Mouse (Mus musculus) retina, adult 2 months (tissue): Measurements from ENCODE around the gene RPS10-NUDT3.

Experiments used
- DNase-seq: peaks from one replicate; pipeline ENCODE4 v3.0.0-alpha.2; 2012; ENCODE audit warnings: low read depth, low spot score

The RPS10-NUDT3 gene

GRCm38 (mm10) chr17:27610679-27611518 is 24.1 kb downstream of the RPS10-NUDT3 start:
- DNase-seq: no peak

DNA sequence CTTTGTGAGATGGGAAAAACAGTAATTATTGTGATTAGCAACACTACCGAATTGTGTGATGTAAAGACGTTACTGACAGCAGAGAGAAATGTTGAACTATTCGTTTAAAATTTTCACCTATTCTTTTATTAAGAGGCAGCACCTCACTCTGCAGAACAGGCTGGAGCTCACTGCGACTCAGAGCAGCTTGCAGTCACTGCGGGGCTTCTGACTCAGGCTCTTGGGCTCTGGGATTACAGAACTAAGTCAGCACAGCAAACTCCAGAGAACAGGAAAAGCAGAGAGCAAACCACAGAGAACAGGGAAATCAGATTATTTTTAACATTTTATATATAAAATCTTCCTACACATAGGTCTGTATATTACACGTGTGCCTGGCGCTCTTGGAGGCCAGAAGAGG is 25.4 kb downstream of the RPS10-NUDT3 start:
- DNase-seq: no peak

DNA sequence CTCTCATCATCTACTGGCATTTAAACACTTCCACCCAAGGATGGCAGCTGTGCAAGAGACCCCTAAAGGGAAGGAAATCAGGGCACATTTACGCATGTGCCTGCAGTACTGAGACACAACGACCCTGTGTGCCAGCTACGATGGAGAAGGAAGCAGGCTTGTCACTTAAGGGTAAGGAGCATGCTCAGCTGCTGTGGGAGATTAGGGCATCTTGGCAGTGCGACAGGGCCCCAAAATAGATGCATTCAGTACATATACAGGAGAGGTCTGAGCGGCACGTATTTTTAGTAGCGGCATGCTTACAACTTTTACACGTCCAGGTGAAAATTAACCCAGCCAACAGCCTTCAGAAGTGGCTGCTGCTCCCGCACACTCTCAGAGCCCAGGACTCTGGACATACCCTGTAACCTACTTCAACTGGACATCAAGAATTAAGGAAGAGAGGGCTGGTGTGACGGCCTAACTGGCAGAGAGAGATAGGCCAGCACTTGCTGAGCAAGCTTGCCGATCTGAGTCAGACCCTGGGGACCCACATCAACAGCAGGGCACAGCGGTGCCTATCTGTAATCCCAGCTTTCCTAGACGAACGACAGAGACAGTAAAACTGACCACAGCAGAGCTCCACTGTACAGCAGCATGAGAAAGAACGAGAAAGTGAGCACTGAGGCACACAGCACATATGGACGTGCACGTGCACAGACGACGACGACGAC is 31.3 kb downstream of the RPS10-NUDT3 start:
- no peak for DNase-seq

GRCm38 (mm10) chr17:27603036-27603435 is 32.0 kb downstream of the RPS10-NUDT3 start:
- DNase-seq: no peak

DNA sequence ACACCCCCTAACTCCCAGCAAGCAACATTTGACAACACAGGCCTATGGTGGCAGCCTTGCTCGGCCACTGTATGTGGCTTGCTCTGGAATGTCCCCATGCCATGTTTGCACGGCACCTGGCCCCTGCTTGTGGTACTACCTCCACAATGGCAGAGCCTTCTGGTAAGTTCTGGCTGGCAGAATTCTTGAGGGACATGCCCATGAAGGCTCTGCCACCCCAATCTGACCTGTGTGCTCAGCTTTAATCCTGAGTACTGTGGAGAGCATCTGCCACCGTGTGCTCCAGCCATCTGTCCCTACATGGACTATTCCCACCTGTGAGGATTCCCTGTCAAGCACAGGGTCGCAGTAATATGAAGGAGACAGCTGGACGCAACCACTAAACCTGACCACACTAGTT is 34.2 kb downstream of the RPS10-NUDT3 start:
- no peak for DNase-seq

GRCm38 (mm10) chr17:27600286-27600685 is 34.7 kb downstream of the RPS10-NUDT3 start:
- DNase-seq: no peak

- no peak for DNase-seq
These were observed 38.4 kb downstream of the RPS10-NUDT3 start for GRCm38 (mm10) chr17:27596376-27597190.

DNA sequence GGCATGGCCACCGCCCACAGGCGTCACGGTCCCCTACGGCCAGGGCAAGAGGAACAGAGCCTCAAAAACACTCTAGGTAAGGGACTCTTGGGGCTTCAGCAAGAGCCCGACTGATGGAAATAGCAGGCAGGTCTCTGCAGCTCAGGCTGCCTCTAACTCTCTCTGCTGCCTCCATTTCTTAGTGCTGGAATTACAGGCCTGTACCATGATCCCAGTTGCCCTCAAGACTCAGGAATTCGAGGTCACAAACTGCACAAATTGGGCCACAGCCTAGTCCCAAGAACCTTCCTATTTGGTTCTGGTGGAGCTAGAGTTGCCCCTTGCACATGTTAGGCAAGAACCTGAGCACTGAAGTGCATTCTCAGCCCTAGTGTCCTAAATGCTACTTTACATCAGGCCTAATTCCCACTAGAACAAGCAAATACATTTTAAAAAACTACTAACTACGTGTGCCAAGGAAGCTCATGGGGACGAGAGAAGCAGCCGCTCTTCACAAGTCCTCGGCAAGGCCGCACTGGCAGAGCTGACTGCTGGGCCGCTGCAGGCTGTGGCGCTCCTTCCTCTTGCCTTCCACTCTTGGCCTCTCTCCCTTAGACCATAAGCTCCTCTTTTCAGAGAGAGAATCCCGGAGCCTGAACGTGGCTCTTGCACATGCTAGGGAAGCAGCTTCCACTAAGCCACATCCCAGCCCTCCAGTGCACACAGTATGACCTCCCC is 39.2 kb downstream of the RPS10-NUDT3 start:
- DNase-seq: no peak

GRCm38 (mm10) chr17:27592565-27592910 is 42.5 kb downstream of the RPS10-NUDT3 start:
- DNase-seq: no peak

DNA sequence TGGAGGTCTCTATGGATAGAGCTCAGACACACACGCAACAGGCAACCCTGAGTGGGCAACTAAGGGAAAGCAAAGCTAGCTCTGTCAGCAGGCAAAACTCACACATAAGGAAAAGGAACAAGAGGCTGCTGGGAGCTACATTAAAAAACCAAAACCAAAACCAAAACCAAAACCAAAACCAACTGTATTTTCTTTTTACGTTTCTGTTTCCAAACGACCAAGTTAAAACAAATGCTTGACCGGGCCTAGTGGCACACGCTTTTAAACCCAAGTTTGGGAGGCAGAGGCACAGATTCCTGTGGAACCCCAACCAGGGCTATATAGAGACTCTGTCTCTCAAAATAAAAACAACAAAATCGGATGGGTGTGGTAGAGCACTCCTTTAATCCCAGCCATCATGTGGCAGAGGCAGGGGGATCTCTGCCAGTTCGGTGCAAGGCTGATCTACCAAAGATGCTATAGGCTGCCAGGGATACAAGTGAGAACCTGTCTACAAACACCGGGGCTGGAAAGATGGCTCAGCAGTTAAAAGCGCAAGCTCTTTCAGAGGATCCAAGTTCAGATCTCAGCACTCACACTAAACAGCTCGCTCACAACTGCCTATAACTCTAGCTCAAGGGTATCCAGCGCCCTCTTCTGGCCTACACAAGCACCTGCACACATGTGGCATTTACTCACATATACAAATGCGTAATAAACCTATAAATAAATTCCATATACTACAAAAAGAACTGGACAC is 43.0 kb downstream of the RPS10-NUDT3 start:
- DNase-seq: no peak

DNA sequence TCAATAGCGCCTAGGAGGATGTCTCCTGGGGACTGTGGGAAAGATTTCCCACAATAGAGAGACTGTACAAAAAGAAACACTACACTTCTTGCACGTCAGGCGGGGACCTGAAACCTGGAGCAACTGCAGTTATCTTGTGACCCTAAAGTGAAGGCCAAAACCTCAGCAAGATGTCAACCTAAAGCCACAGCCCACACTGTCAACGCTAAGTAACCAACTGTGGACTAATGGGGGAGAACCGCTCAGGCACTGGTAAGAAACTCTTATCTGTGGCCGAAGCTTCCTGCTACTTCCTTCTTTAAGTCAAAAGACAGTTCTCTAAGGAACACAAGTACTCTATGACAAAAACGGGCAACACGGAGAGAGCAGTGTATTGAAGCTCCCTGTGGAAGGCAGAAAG is 46.8 kb downstream of the RPS10-NUDT3 start:
- no peak for DNase-seq

GRCm38 (mm10) chr17:27587252-27587651 is 47.8 kb downstream of the RPS10-NUDT3 start:
- no peak for DNase-seq

DNA sequence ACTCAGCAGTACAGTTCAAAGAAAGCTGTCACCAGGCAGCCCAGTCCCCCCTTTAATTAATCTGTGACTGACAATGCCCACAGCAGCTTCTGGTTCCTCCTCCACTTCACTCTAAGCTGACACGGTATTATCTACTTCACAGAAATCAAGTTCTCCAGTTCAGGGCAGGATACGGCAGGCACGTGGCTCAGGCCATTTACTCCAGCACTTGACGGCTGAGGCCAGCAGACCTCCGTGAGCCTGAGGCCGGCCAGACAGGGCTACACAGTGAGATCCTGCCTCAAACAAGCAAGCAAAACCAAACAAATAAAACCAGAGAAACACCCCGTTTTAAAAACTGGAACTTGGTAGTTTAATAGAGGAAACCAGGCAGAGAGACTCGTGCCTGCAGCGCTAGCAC is 48.4 kb downstream of the RPS10-NUDT3 start:
- no peak for DNase-seq

DNA sequence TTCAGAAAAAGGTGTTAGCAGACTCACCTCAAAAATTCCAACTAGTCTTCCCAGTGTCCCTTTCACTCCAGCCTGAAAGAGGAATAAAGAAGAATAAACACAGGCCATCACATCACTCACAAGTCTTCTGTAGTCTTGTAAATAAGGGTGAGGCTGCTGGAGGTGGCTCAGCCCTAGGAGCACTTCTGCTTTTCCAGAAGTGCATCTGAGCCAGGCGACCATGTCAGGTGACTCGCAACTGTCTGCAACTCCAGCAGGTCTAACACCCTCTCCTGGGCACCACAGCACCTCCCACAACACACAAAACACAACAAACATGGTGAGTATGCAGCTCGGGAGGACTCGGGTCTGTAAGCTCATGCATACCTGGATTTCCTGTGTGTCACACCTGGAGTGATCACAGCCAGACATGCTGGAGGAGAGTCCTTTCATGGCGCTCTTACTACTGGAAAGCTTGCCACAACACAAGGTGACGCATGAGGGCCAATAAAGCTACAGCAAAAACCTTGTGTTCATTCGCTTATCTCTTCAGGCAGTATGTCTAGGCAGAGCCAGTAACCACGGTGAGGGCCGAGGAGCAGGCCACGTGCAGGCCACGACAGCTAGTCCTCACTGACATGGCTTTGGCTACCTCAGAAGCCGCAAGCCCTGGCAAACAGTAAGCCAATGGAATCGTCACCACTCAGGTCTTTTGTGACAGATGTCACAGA is 51.7 kb downstream of the RPS10-NUDT3 start:
- no peak for DNase-seq

DNA sequence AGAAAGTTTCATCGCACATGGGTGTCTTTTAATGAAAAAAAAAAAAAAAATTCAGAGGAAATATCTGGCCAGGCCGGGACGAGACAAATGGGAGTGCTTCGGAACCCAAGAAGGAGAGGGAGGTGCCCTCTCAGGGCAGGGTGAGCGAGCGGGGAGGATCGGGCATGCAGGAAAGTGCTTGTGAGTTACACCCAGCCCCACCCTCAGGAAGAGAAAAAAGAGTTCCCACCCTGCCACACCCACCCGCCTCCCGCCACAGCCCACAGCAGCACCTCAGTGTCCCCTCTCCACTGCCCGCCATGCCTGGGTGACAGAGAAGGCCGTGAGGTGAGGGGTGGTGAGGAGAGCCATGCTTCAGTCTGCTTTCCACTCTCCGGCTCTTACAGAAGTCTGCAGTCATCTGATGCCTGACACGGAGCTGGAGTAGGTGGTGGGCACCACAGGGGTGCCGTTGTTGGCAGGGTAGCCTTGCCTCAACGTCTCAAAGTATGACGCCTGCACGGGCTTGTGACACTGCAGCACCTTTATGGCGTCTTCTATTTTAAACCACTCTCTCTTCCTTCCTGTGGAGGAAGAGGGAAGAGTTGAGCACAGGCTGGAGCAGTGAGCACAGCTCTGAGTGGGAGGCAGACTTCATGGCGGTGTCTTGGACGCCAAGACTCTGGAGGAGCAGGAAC is 54.5 kb downstream of the RPS10-NUDT3 start:
- DNase-seq: no peak

GRCm38 (mm10) chr17:27579816-27580215 is 55.2 kb downstream of the RPS10-NUDT3 start:
- no peak for DNase-seq

DNA sequence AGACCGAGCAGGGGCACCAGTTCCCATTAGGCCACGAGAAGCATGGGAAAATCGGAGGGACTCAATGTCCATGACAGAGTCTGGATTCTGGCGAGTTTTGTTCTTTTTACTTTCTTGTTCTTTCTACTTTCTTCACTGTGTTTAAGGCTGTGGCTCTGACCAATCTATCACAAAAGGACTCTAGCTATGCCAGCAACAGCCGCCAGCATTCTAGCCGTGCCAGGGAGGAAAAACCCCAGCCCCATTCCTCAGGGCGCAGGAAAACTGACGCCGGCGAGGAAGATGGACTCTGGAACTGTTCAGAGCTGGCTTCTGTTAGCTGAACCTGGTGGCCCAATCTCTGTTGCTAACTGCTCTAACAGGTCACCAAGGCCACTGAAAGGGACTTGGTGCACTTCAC is 56.5 kb downstream of the RPS10-NUDT3 start:
- DNase-seq: no peak

- no peak for DNase-seq
These were observed 57.6 kb downstream of the RPS10-NUDT3 start for GRCm38 (mm10) chr17:27577468-27577867.

- DNase-seq: no peak
These were observed 59.0 kb downstream of the RPS10-NUDT3 start for GRCm38 (mm10) chr17:27576056-27576455.
